Mouse (Mus musculus) olfactory bulb, adult 2 months (tissue): ENCODE results near the gene Sdk2. TPM values are rescaled to one million over a fixed set of nuclear protein-coding genes. Genes with fewer than 3 reads are reported as not detected.

Experiments
- H3K27ac ChIP-seq: fragments of 200-500 bp; 2 replicates; pipeline ENCODE4 v1.5.1; 2012; ENCODE audit warnings: low read depth, low read length; ENCODE audit not compliant: insufficient read depth
- H3K4me1 ChIP-seq: fragments of 200-500 bp; 2 replicates; pipeline ENCODE4 v1.6.1; 2012; ENCODE audit warnings: low read length; ENCODE audit not compliant: control insufficient read depth, insufficient read depth
- H3K4me3 ChIP-seq: fragments of 200-500 bp; 2 replicates; pipeline ENCODE4 v1.5.1; 2012; ENCODE audit warnings: mild to moderate bottlenecking, low read depth, low read length, moderate library complexity; ENCODE audit not compliant: insufficient read depth
- CTCF ChIP-seq: fragments of 200-500 bp; IDR thresholded peaks from 2 replicates; pipeline ENCODE4 v1.5.1; 2012; ENCODE audit warnings: low read depth, mild to moderate bottlenecking, low read length, moderate library complexity; ENCODE audit not compliant: insufficient read depth
- POLR2A ChIP-seq: fragments of 200-500 bp; IDR thresholded peaks from 2 replicates; pipeline ENCODE4 v1.6.1; 2012; ENCODE audit warnings: mild to moderate bottlenecking, low read depth, low read length, moderate library complexity; ENCODE audit not compliant: insufficient read depth
- WGBS: fragments of 180-500 bp; shearing (Covaris S2); methylation state at CpG from one replicate; pipeline ENCODE4 v1.1.7; 2018; 5-methylcytosine and 5-hydroxymethylcytosine counted together
- polyA plus RNA-seq: library from polyadenylated mRNA; stranded (reverse); fragments of >200 nt; gene quantifications from 2 replicates; pipeline ENCODE4 v1.2.4, GENCODE M21; 2012; ENCODE audit warnings: low replicate concordance; ENCODE audit not compliant: missing spikeins, insufficient read depth, insufficient read length

The Sdk2 gene
- polyA plus RNA-seq, 1 experiment: not detected

GRCm38 (mm10) chr11:113820005-113820404, 246.8 kb downstream of the Sdk2 start:
- TF ChIP-seq CTCF: no peak
- no peak for TF ChIP-seq POLR2A
- Histone ChIP-seq H3K27ac (no peak overlapping the region), H3K4me3 (no peak overlapping the region), H3K4me1 (0 out of 2 replicates have a peak, but pooled peaks cover 10% of the 10 kb centered on the region)
- WGBS: 89% methylated on average over 10 of the region's 10 CpGs

DNA sequence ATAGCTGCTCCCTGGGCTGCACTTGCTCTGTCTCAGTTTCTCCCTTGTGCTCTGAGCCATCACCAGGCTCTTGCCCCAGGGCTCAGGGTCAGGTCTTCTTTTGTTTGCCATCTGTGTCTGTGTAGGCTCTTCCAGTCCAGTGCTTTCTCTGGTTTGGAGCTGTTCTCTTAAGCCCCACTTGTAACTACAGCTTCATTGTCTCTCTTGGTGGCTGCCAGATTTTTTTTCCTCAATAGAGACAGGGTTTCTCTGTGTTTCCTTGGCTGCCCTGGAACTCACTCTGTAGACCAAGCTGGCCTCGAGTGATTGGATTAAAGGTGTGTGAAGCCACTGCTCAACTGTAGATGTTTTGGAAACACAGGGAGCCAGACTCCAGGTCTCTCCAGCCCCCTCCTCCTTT, 247.8 kb downstream of the Sdk2 start:
- Histone ChIP-seq H3K4me1 (0 out of 2 replicates have a peak, but pooled peaks cover 10% of the 10 kb centered on the region), H3K4me3 (no peak overlapping the region), H3K27ac (no peak overlapping the region)
- WGBS: 27% methylated on average over 1 of the region's 1 CpGs
- TF ChIP-seq CTCF: no peak

DNA sequence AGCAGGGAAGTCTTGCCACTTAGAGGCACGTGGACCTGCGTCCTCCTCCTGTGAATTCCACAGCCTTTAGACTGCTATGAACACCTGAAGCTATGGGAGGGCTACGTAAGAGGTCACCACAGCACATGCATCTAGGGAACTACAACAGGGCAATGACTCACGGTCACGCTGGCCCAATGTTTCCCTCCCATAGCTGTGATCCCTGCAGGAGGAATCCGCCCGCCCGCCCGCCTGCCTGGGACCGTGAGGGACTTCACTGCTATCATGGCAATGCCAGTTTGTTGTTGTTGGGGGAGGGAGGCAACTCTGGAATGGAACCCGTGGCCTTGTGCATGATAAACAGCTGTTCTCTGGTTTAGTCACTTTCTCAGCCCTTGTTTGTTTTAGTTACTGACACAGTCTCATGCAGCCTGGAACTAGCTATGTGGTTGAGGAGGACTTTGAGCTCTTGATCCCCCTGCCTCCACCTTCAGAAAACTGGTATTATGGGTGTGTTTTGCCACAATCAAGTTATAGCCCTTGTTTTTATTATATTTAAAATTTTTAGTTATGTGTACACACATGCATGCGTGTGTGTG, 249.8 kb downstream of the Sdk2 start:
- WGBS: 69% methylated on average over 12 of the region's 12 CpGs
- no peak overlapping the region for H3K4me3 ChIP-seq
- TF ChIP-seq POLR2A (no peak), CTCF (no peak)
- no peak overlapping the region for H3K27ac ChIP-seq
- 0 out of 2 replicates have a peak, but pooled peaks cover 10% of the 10 kb centered on the region for H3K4me1 ChIP-seq

DNA sequence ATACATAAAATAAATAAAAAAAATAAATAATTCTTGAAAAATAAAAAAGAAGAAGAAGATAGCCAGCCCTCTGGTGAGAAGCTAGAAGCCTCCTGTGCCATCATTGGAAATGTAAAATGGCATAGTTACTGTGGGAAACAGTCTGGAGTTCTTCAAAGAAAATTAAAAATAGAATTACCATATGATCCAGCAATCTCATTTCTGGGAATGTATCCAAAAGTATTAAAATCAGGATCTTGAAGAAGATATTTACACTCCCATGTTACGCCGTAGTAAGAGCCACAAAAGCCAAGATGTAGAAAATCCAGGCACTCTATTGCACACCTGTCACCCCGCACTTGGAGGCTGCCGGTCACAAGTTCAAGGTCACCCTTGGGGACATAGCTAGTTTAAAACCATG, 250.4 kb downstream of the Sdk2 start:
- WGBS: 77% methylated on average over 4 of the region's 4 CpGs
- H3K4me3 ChIP-seq: no peak overlapping the region
- peaks cover 13% of the 10 kb centered on the region; the same call in 1 of the 2 replicates for H3K4me1 ChIP-seq
- TF ChIP-seq CTCF (no peak), POLR2A (no peak)
- H3K27ac ChIP-seq: no peak overlapping the region

GRCm38 (mm10) chr11:113811546-113812339, 255.1 kb downstream of the Sdk2 start:
- Histone ChIP-seq H3K27ac (no peak overlapping the region), H3K4me1 (peaks cover 8% of the 10 kb centered on the region), H3K4me3 (no peak overlapping the region)
- WGBS: 58% methylated on average over 20 of the region's 20 CpGs
- TF ChIP-seq CTCF (no peak), POLR2A (no peak)

GRCm38 (mm10) chr11:113810638-113811545, 256.0 kb downstream of the Sdk2 start:
- Histone ChIP-seq H3K4me1 (peaks cover 10% of the 10 kb centered on the region), H3K4me3 (no peak overlapping the region), H3K27ac (no peak overlapping the region)
- 42% methylated on average over 24 of the region's 24 CpGs for WGBS
- TF ChIP-seq CTCF (no peak; the same call in 1 of the 2 replicates), POLR2A (no peak)

- H3K4me3 ChIP-seq: no peak overlapping the region
- H3K27ac ChIP-seq: peak overlapping the region; percentile 12; the same call in 1 of the 2 replicates
- no peak for TF ChIP-seq POLR2A
- no peak for TF ChIP-seq CTCF
- peaks cover 15% of the 10 kb centered on the region for H3K4me1 ChIP-seq
- 66% methylated on average over 9 of the region's 9 CpGs for WGBS
These were observed 259.8 kb downstream of the Sdk2 start for GRCm38 (mm10) chr11:113807086-113807485.

DNA sequence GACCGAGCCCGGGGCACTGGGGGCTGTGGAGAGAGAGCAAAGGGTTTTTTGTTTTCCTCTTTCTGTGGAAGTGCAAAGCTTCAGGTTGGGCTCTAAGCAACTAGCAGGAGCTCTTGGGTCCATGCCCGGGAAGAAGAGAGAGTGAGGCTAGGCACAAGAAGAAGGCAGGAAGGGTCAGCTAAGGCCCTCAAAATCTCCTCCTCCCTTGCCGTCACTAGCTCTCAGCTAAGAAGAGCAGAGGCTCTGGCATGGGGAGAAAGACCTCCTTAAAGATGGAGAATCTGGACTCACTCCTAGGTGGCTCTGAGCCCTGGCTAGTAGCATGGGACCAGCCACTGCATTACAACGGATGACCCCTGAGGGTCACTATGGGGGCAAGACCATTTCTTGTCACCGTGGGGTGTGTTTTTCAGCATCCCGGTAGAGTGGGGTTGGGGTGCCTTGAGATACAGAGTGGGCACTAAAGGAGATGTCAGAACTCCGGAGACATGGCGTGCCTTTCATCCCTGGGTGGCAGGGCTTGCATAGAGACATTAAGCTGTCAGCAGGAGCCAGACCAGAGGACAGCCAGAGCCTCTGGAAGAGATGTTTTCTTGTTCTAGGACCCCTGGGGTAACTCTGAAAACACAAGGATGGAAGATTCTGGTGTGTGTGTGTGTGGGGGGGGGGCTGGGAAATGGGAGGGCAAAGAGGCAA, 260.3 kb downstream of the Sdk2 start:
- Histone ChIP-seq H3K27ac (0 out of 2 replicates have a peak overlapping the region, but pooled peaks have one; percentile 55), H3K4me3 (no peak overlapping the region), H3K4me1 (peaks cover 12% of the 10 kb centered on the region)
- WGBS: 46% methylated on average over 9 of the region's 9 CpGs
- TF ChIP-seq CTCF: no peak
- no peak for TF ChIP-seq POLR2A
